Mouse (Mus musculus) kidney, embryonic 14.5 days (tissue): Measurements from ENCODE around the gene Amigo3. TPM values are rescaled to one million over a fixed set of nuclear protein-coding genes. Genes with fewer than 3 reads are reported as not detected.

ENCODE experiments used
- microRNA-seq: library from miRNA; unstranded; fragments of <30 nt; microRNA quantifications from one replicate; pipeline ENCODE4, GENCODE M21; 2016
- polyA plus RNA-seq: library from polyadenylated mRNA; unstranded; fragments of >200 nt; fragmentation: Nextera tagmentation; extraction: Ambion mirVana; gene quantifications from 2 replicates; pipeline ENCODE4 v1.2.1, GENCODE M21; 2014

The Amigo3 gene
- polyA plus RNA-seq, 1 experiment from 2014 or later: 2.1 TPM

Small RNAs within 50 kb of the gene (microRNA-seq; reads per million reads assigned to microRNA genes)
- not detected for gene Gm47303
- gene Mir7088: not detected

Other genes with a start within 250 kb of the Amigo3 start
- 55.9 and 75.1 TPM in 2 replicates for gene Rbm6, start 179.9 kb upstream of the Amigo3 start, polyA plus RNA-seq
- 9.9 and 11.5 TPM in 2 replicates for gene Mon1a, start 165.0 kb upstream of the Amigo3 start, polyA plus RNA-seq
- 0.39 and 0.80 TPM in 2 replicates for gene Mst1r, start 146.3 kb upstream of the Amigo3 start, polyA plus RNA-seq
- not detected in 2 replicates for gene Actl11, start 124.7 kb upstream of the Amigo3 start, polyA plus RNA-seq
- 0.77 and 0.79 TPM in 2 replicates for gene Camkv, start 117.5 kb upstream of the Amigo3 start, polyA plus RNA-seq
- gene Traip, start 103.0 kb upstream of the Amigo3 start, polyA plus RNA-seq: 23.7 and 24.5 TPM in 2 replicates
- 25.7 and 28.0 TPM in 2 replicates for gene Uba7, start 77.7 kb upstream of the Amigo3 start, polyA plus RNA-seq
- 4.8 and 5.5 TPM in 2 replicates for gene Gm20661, start 70.1 kb upstream of the Amigo3 start, polyA plus RNA-seq
- 64.1 and 69.0 TPM in 2 replicates for gene Inka1, start 67.3 kb upstream of the Amigo3 start, polyA plus RNA-seq
- 8.8 and 9.6 TPM in 2 replicates for gene Cdhr4, start 60.7 kb upstream of the Amigo3 start, polyA plus RNA-seq
- gene Gm20662, start 56.8 kb upstream of the Amigo3 start, polyA plus RNA-seq: 0.61 and 0.63 TPM in 2 replicates
- 21.2 and 28.4 TPM in 2 replicates for gene Ip6k1, start 50.7 kb upstream of the Amigo3 start, polyA plus RNA-seq
- gene Gmppb, start 3.9 kb upstream of the Amigo3 start, polyA plus RNA-seq: 19.8 and 20.8 TPM in 2 replicates
- not detected in 2 replicates for gene Mst1, start 27.3 kb downstream of the Amigo3 start, polyA plus RNA-seq
- gene Rnf123, start 30.2 kb downstream of the Amigo3 start, polyA plus RNA-seq: 20.0 and 30.9 TPM in 2 replicates
- 55.2 and 57.8 TPM in 2 replicates for gene Apeh, start 41.4 kb downstream of the Amigo3 start, polyA plus RNA-seq
- 0.76 and 0.77 TPM in 2 replicates for gene Bsn, start 137.2 kb downstream of the Amigo3 start, polyA plus RNA-seq
- gene Dag1, start 210.8 kb downstream of the Amigo3 start, polyA plus RNA-seq: 60.7 and 129 TPM in 2 replicates
- 40.2 and 42.4 TPM in 2 replicates for gene Nicn1, start 237.3 kb downstream of the Amigo3 start, polyA plus RNA-seq
- gene Amt, start 243.7 kb downstream of the Amigo3 start, polyA plus RNA-seq: 30.8 and 35.1 TPM in 2 replicates